Mouse (Mus musculus): Measurements from ENCODE around the gene Iscu.

GRCm38 (mm10) chr5:113791197-113792095, 18.9 kb downstream of the Iscu start:
- TF ChIP-seq TAL1 (IDR thresholded peaks at IDR 0.05; ENCODE audit: low read length) (no peak; the same call in 2 of the 3 replicates), GATA1 (IDR thresholded peaks at IDR 0.05; ENCODE audit: low read length) (no peak)
